Mouse (Mus musculus) B cell, adult 62 days (primary cell): Measurements from ENCODE around the gene Minos1. TPM values are rescaled to one million over a fixed set of nuclear protein-coding genes. Genes with fewer than 3 reads are reported as not detected.

Experiments
- total RNA-seq: library from RNA; stranded (reverse); gene quantifications from 4 replicates; pipeline ENCODE4 v1.2.4, GENCODE M21; 2023

Minos1 gene
- 94.7 to 117 TPM (median 103 TPM) in 4 replicates for total RNA-seq

GRCm38 (mm10) chr4:139130701-139131549 lies at the start of gene Minos1:
TSS of gene Minos1 (minus strand) at chr4:139131113.

GRCm38 (mm10) chr4:139092356-139093195 lies 38.3 kb downstream of the Minos1 start, which contains the start of gene Nbl1:
TSS of gene Nbl1 (minus strand) at chr4:139092993.

GRCm38 (mm10) chr4:139075041-139075711 lies 55.7 kb downstream of the Minos1 start, which contains the start of gene Htr6:
TSS of gene Htr6 (minus strand) at chr4:139075570.

Other genes starting within 250 kb of the Minos1 start
- 7.3 to 8.7 TPM (median 8.3 TPM) in 4 replicates for gene Otud3, start 217.2 kb downstream of the Minos1 start, total RNA-seq
- not detected in 4 replicates for gene Rnf186, start 164.0 kb downstream of the Minos1 start, total RNA-seq
- 30.2 to 35.8 TPM (median 35.2 TPM) in 4 replicates for gene Tmco4, start 158.2 kb downstream of the Minos1 start, total RNA-seq
- gene Htr6, start 55.5 kb downstream of the Minos1 start, total RNA-seq = not detected in 4 replicates
- 1.2 to 1.9 TPM (median 1.5 TPM) in 4 replicates for gene Nbl1, start 38.1 kb downstream of the Minos1 start, total RNA-seq
- 406 to 442 TPM (median 411 TPM) in 4 replicates for gene Capzb, start 61.8 kb upstream of the Minos1 start, total RNA-seq
- gene Pqlc2, start 179.6 kb upstream of the Minos1 start, total RNA-seq = 26.5 to 30.3 TPM (median 29.3 TPM) in 4 replicates
- 21.7 to 26.6 TPM (median 23.0 TPM) in 4 replicates for gene Akr7a5, start 179.6 kb upstream of the Minos1 start, total RNA-seq
- 94.1 to 118 TPM (median 111 TPM) in 4 replicates for gene Mrto4, start 221.5 kb upstream of the Minos1 start, total RNA-seq
- 34.6 to 39.4 TPM (median 36.6 TPM) in 4 replicates for gene Emc1, start 221.5 kb upstream of the Minos1 start, total RNA-seq
- gene Ubr4, start 221.5 kb upstream of the Minos1 start, total RNA-seq = 194 to 224 TPM (median 205 TPM) in 4 replicates